Mouse (Mus musculus): ENCODE measurements around the gene Ifna6. TPM values are rescaled to one million over a fixed set of nuclear protein-coding genes. Genes with fewer than 3 reads are reported as not detected.
"Not testable (repeated sequence)": the region's sequence is repeated elsewhere in the genome, so short reads cannot be mapped to it uniquely, and the experiment has no call there.

The Ifna6 gene
- total RNA-seq (2021), result not detected

DNA sequence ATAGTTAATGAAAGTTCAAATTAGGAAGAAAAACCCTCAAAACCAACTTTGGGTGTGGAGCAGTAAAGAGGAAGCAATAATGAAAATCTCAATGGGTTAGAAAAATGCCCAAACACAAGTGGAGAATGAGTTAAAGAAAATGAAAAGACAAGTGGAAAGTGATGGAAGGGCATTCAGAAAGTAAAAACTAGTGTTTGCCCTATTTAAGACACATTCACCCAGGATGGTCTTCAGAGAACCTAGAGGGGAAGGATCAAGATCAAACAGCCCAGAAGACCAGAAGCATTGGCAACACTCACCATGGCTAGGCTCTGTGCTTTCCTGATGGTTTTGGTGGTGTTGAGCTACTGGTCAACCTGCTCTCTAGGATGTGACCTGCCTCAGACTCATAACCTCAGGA, at the start of gene Ifna6:
TSS of gene Ifna6 (plus strand) at position 301 of the 400 bp plus-strand sequence.
- DNase-seq; intact Hi-C loops (cut with DNase I): not testable (repeated sequence)

DNA sequence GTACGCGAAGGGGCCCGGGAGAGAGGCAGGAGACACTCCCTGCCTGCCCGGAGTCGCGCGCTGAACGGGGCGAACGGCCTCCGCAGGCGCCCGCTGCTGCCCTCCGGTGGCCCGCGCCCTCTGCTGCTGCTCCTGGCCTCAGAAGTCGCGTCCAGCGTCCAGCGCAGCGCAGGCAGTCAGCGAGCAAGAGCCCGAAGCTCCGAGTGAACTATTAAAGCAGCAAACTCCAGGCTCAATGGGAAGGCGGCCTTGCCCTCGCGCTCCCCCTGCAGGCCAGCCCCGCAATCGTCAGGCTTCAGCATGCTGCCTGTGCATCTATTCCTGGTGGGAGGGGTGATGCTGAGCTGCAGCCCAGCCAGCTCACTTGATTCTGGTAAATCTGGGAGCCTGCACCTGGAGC, 47.7 kb upstream of the Ifna6 start, which contains the start of gene Gm13272:
TSS of gene Gm13272 (plus strand) at position 301 of the 400 bp plus-strand sequence.
- intact Hi-C loops (cut with DNase I), result not testable (repeated sequence)

GRCm38 (mm10) chr4:88780320-88780719, 46.9 kb upstream of the Ifna6 start:
- intact Hi-C loops (cut with DNase I); DNase-seq: not testable (repeated sequence)

More for the DNA sequence above, 47.7 kb upstream of the Ifna6 start, which contains the start of gene Gm13272:
- not testable (repeated sequence) for DNase-seq

DNA sequence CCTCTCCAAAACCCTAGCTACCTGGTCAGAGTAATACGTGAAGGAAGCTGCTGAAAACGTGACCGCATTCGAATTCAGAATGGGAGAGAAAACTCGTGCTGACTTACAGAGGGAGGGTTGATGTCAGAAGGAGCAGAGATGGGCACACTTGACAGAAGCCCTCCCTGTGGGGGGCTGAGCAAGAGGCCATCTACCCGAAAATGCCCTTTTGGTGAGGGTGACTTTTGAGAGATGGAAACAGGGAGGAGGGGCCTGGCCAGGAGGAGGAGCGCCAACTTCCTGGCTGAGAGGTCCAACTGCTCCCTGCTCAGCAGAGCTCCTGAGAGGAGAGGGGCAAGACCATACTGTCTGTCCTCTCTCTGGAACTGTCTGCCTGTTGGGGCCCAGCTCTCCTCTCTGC, 45.4 kb upstream of the Ifna6 start, which contains the start of gene Ifnz:
TSS of gene Ifnz (plus strand) at position 301 of the 400 bp plus-strand sequence.
- DNase-seq; intact Hi-C loops (cut with DNase I): not testable (repeated sequence)

DNA sequence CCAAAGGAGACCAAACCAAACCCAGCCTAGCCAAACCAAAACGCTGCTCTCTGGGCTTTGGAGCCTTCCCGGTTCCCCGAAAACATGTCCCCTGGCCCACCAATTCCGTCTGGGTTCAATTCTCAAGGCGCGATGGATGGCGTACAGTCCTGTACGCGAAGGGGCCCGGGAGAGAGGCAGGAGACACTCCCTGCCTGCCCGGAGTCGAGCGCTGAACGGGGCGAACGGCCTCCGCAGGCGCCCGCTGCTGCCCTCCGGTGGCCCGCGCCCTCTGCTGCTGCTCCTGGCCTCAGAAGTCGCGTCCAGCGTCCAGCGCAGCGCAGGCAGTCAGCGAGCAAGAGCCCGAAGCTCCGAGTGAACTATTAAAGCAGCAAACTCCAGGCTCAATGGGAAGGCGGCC, 44.9 kb upstream of the Ifna6 start:
- DNase-seq; intact Hi-C loops (cut with DNase I): not testable (repeated sequence)

- DNase-seq; intact Hi-C loops (cut with DNase I): not testable (repeated sequence)
Observed at GRCm38 (mm10) chr4:88785409-88785808, 41.8 kb upstream of the Ifna6 start, which contains the start of gene Gm13276. Gm13276 (plus strand) TSS chr4:88785709.

DNA sequence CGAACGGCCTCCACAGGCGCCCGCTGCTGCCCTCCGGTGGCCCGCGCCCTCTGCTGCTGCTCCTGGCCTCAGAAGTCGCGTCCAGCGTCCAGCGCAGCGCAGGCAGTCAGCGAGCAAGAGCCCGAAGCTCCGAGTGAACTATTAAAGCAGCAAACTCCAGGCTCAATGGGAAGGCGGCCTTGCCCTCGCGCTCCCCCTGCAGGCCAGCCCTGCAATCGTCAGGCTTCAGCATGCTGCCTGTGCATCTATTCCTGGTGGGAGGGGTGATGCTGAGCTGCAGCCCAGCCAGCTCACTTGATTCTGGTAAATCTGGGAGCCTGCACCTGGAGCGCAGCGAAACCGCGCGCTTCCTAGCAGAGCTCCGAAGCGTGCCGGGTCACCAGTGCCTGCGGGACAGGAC, 38.8 kb upstream of the Ifna6 start, which contains the start of gene Gm13277:
TSS of gene Gm13277 (plus strand) at position 231 of the 400 bp plus-strand sequence.
- peak; percentile 56 to 63 for DNase-seq
- intact Hi-C loops (cut with DNase I), result not testable (repeated sequence)

GRCm38 (mm10) chr4:88791250-88791649, 36.0 kb upstream of the Ifna6 start, which contains the start of gene Gm13278:
Gm13278 (plus strand) TSS chr4:88791550.
- intact Hi-C loops (cut with DNase I); DNase-seq: not testable (repeated sequence)

GRCm38 (mm10) chr4:88793936-88794675, 33.1 kb upstream of the Ifna6 start, which contains the start of gene Gm13275:
Gm13275 (plus strand) TSS chr4:88794487.
- peak; percentile 67 to 87 for DNase-seq
- intact Hi-C loops (cut with DNase I), result not testable (repeated sequence)

- intact Hi-C loops (cut with DNase I); DNase-seq: not testable (repeated sequence)
Observed at GRCm38 (mm10) chr4:88797097-88797496, 30.1 kb upstream of the Ifna6 start, which contains the start of gene Gm13279. Gm13279 (plus strand) TSS chr4:88797397.

- DNase-seq; intact Hi-C loops (cut with DNase I): not testable (repeated sequence)
Observed at GRCm38 (mm10) chr4:88799365-88799764, 27.9 kb upstream of the Ifna6 start, which contains the start of gene Gm13285. Gm13285 (plus strand) TSS chr4:88799665.

DNA sequence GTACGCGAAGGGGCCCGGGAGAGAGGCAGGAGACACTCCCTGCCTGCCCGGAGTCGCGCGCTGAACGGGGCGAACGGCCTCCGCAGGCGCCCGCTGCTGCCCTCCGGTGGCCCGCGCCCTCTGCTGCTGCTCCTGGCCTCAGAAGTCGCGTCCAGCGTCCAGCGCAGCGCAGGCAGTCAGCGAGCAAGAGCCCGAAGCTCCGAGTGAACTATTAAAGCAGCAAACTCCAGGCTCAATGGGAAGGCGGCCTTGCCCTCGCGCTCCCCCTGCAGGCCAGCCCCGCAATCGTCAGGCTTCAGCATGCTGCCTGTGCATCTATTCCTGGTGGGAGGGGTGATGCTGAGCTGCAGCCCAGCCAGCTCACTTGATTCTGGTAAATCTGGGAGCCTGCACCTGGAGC, 24.3 kb upstream of the Ifna6 start, which contains the start of gene Gm13287:
TSS of gene Gm13287 (plus strand) at position 301 of the 400 bp plus-strand sequence.
- intact Hi-C loops (cut with DNase I); DNase-seq: not testable (repeated sequence)

DNA sequence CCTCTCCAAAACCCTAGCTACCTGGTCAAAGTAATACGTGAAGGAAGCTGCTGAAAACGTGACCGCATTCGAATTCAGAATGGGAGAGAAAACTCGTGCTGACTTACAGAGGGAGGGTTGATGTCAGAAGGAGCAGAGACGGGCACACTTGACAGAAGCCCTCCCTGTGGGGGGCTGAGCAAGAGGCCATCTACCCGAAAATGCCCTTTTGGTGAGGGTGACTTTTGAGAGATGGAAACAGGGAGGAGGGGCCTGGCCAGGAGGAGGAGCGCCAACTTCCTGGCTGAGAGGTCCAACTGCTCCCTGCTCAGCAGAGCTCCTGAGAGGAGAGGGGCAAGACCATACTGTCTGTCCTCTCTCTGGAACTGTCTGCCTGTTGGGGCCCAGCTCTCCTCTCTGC, 22.0 kb upstream of the Ifna6 start, which contains the start of gene Gm13288:
TSS of gene Gm13288 (plus strand) at position 301 of the 400 bp plus-strand sequence.
- intact Hi-C loops (cut with DNase I), result not testable (repeated sequence)

GRCm38 (mm10) chr4:88805761-88806160, 21.5 kb upstream of the Ifna6 start:
- intact Hi-C loops (cut with DNase I), result not testable (repeated sequence)
- DNase-seq, result peak; percentile 23 to 29

More for the DNA sequence above, 22.0 kb upstream of the Ifna6 start, which contains the start of gene Gm13288:
- not testable (repeated sequence) for DNase-seq

DNA sequence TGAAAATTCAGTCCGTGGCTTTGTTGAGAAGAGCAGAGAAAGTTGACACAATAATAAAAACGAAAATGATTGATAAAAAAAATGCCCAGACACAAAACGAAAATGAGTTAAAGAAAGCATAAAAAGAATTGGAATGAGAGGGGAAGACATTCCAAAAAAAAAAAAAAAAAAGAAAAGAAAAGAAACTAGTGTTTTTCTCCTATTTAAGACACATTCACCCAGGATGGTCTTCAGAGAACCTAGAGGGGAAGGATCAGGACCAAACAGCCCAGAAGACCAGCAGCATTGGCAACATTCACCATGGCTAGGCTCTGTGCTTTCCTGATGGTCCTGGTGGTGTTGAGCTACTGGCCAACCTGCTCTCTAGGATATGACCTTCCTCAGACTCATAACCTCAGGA, 11.3 kb upstream of the Ifna6 start, which contains the start of gene Ifna7:
TSS of gene Ifna7 (plus strand) at position 301 of the 400 bp plus-strand sequence.
- intact Hi-C loops (cut with DNase I), result no loop called here
- no peak for DNase-seq

- no peak for DNase-seq
- intact Hi-C loops (cut with DNase I), result loop anchor here (5.0 kb wide), 1 partner anchor 137 kb away; the partner anchor contains the start of gene Ifna2
Observed at GRCm38 (mm10) chr4:88819659-88820058, 7.6 kb upstream of the Ifna6 start, which contains the start of gene Ifna11. Ifna11 (plus strand) TSS chr4:88819959.

DNA sequence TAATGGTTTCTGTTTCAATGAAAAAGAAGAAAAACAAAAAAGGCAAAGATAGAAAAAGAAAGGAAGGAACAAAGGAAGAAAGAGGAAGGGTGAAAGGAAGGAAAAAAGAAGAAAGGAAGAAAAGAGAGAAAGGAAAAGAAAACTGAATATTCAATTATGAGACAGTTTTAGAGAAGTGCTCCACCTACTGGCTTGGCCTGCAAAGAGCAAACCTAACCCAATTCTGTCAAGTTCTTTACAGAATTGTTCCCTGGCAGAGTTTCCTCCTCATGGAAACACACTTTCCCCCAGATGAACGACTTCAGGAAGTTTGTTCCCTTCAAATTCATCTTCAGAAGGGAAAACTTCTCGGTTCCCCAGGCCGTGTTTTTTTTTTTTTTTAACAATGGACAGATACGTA, 4.2 kb upstream of the Ifna6 start:
- no peak for DNase-seq
- intact Hi-C loops (cut with DNase I), result loop anchor here (5.0 kb wide), 1 partner anchor 141 kb away; the partner anchor contains the start of gene Ifna2

DNA sequence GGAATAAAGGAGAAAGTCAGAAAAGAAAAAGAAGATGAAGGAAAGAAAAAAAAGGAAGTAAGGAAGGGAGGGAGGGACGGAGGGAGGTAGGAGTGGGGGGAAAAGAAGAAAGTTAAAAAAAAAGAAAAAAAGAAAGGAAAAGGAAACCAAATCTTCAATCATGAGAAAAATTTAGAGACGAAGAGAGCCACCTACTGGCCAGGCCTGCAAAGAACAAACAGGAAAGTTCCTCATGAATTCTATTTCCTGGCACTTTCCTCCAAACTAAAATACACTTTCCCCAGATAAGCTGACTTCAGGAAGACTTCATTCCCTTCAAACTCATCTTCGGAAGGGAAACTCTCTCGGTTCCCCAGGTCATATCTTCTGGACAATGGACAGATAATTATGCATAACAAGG, 3.3 kb downstream of the Ifna6 start:
- intact Hi-C loops (cut with DNase I), result no loop called here
- DNase-seq, result peak; percentile 3 to 14

DNA sequence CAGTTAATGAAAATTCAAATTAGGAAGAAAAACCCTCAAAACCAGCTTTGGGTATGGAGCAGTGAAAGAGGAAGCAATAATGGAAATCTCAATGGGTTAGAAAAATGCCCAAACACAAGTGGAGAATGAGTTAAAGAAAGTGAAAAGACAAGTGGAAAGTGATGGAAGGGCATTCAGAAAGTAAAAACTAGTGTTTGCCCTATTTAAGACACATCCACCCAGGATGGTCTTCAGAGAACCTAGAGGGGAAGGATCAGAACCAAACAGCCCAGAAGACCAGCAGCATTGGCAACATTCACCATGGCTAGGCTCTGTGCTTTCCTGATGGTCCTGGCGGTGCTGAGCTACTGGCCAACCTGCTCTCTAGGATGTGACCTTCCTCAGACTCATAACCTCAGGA, 8.0 kb downstream of the Ifna6 start, which contains the start of gene Ifna5:
TSS of gene Ifna5 (plus strand) at position 301 of the 400 bp plus-strand sequence.
- DNase-seq; intact Hi-C loops (cut with DNase I): not testable (repeated sequence)

DNA sequence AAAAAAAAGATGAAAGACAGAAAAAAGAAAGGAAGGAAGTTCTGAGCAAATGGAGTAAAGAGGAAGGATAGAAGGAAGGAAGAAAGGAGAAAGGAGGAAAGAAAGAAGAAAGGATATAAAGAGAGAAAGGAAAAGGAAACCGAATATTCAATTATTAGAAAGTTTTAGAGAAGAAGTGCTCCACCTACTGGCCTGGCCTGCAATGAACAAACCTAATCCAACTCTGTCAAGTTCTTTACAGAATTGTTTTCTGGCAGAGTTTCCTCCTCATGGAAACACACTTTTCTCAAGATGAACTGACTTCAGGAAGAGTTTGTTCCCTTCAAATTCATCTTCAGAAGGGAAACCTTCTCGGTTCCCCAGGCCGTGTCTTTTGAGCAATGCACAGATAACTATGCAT, 11.6 kb downstream of the Ifna6 start:
- intact Hi-C loops (cut with DNase I), result no loop called here
- peak in 1 of 2 experiments; percentile 5 for DNase-seq

GRCm38 (mm10) chr4:88840058-88840457, 12.8 kb downstream of the Ifna6 start:
- no peak for DNase-seq
- intact Hi-C loops (cut with DNase I), result no loop called here
